Mouse (Mus musculus): ENCODE measurements at regions not wholly inside any gene's neighbourhood (a gene's known extent, or its start where the extent isn't known, plus 50 kb on each side); places are given as distances from the start of the nearest gene placed in this dataset.

- WGBS, result 81% methylated on average over 14 of the region's 14 CpGs
- no peaks in the 10 kb centered on the region; the same call in 1 of the 2 replicates for H3K4me1 ChIP-seq (ENCODE audit: control insufficient read depth, insufficient read depth, low read length)
- H3K9me3 ChIP-seq (replicated peaks; ENCODE audit: control insufficient read depth, low read length), result no peaks in the 10 kb centered on the region
- no peak overlapping the region for H3K27ac ChIP-seq (ENCODE audit: low read length)
- H3K36me3 ChIP-seq (ENCODE audit: control insufficient read depth, insufficient read depth, low read length), result no peaks in the 10 kb centered on the region
- no peak for ATAC-seq (ENCODE audit: insufficient read depth, low FRiP score)
- no peak overlapping the region for H3K4me3 ChIP-seq (replicated peaks; ENCODE audit: low read length)
- H3K9ac ChIP-seq (ENCODE audit: low read length), result no peak overlapping the region
- H3K4me2 ChIP-seq (ENCODE audit: low read depth, low read length), result no peak overlapping the region
- H3K27me3 ChIP-seq (ENCODE audit: control insufficient read depth, insufficient read depth, low read length), result no peaks in the 10 kb centered on the region
Measured at GRCm38 (mm10) chr6:117572006-117572405, 269.0 kb upstream of the Zfp637 start.

DNA sequence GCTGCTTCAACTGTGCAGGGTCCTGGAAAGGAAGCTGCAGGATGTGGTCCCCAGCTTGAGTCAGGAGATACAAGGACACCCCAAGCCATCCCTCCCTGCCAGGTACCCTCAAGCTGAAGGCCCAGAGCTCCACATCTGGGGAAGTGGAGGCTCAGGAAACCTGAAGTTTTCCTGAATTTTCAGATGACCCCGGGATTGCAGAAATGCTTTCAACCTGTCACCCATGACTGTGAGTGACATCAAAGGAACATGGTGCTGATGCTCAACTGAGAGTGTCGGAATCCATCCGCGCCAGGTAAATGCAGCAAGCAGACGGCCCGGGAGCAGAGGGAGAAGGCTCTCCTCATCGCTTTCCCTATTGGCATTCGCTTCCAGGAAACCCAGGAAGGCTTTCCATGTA, 267.6 kb upstream of the Zfp637 start:
- Histone ChIP-seq H3K4me2 (ENCODE audit: low read depth, low read length) (no peak overlapping the region), H3K9ac (ENCODE audit: low read length) (no peak overlapping the region), H3K9me3 (replicated peaks; ENCODE audit: control insufficient read depth, low read length) (no peaks in the 10 kb centered on the region), H3K27ac (ENCODE audit: low read length) (no peak overlapping the region), H3K27me3 (ENCODE audit: control insufficient read depth, insufficient read depth, low read length) (no peaks in the 10 kb centered on the region), H3K4me1 (ENCODE audit: control insufficient read depth, insufficient read depth, low read length) (no peaks in the 10 kb centered on the region; the same call in 1 of the 2 replicates), H3K36me3 (ENCODE audit: control insufficient read depth, insufficient read depth, low read length) (no peaks in the 10 kb centered on the region), H3K4me3 (replicated peaks; ENCODE audit: low read length) (no peak overlapping the region)
- 93% methylated on average over 8 of the region's 8 CpGs for WGBS
- no peak for ATAC-seq (ENCODE audit: insufficient read depth, low FRiP score)

DNA sequence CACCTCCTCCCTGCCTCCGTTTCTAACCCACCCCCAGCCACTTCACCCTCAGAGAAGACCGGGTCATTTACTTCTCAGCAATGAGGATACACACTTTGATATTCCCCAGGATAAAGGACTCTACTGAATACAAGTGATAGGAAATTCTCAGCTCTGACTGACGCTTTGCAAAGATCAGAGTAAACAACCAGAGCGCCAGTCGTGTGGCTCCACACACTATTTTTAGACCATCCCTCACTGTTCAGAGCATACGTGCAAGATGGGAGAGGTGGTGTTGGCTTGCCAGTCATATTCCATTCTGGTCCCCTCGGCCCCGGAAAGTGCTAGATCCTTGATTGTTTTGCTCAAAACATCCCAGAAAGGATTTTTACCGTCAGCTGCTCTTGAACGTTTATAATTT, 266.8 kb upstream of the Zfp637 start:
- Histone ChIP-seq H3K4me3 (replicated peaks; ENCODE audit: low read length) (no peak overlapping the region), H3K4me1 (ENCODE audit: control insufficient read depth, insufficient read depth, low read length) (no peaks in the 10 kb centered on the region; the same call in 1 of the 2 replicates), H3K36me3 (ENCODE audit: control insufficient read depth, insufficient read depth, low read length) (no peaks in the 10 kb centered on the region), H3K27ac (ENCODE audit: low read length) (no peak overlapping the region), H3K9me3 (replicated peaks; ENCODE audit: control insufficient read depth, low read length) (no peaks in the 10 kb centered on the region), H3K4me2 (ENCODE audit: low read depth, low read length) (no peak overlapping the region), H3K27me3 (ENCODE audit: control insufficient read depth, insufficient read depth, low read length) (no peaks in the 10 kb centered on the region), H3K9ac (ENCODE audit: low read length) (no peak overlapping the region)
- 41% methylated on average over 10 of the region's 10 CpGs for WGBS
- no peak for ATAC-seq (ENCODE audit: insufficient read depth, low FRiP score)

GRCm38 (mm10) chr6:117575057-117575456, 265.9 kb upstream of the Zfp637 start:
- ATAC-seq (ENCODE audit: insufficient read depth, low FRiP score), result 0 out of 2 replicates have a peak, but pooled peaks have one; percentile 40
- no peaks in the 10 kb centered on the region for H3K4me1 ChIP-seq (ENCODE audit: control insufficient read depth, insufficient read depth, low read length)
- no peaks in the 10 kb centered on the region for H3K36me3 ChIP-seq (ENCODE audit: control insufficient read depth, insufficient read depth, low read length)
- WGBS, result 77% methylated on average over 5 of the region's 5 CpGs
- no peak overlapping the region for H3K4me2 ChIP-seq (ENCODE audit: low read depth, low read length)
- H3K27me3 ChIP-seq (ENCODE audit: control insufficient read depth, insufficient read depth, low read length), result no peaks in the 10 kb centered on the region
- no peak overlapping the region for H3K4me3 ChIP-seq (replicated peaks; ENCODE audit: low read length)
- H3K9me3 ChIP-seq (replicated peaks; ENCODE audit: control insufficient read depth, low read length), result no peaks in the 10 kb centered on the region
- H3K9ac ChIP-seq (ENCODE audit: low read length), result no peak overlapping the region
- H3K27ac ChIP-seq (ENCODE audit: low read length), result no peak overlapping the region

DNA sequence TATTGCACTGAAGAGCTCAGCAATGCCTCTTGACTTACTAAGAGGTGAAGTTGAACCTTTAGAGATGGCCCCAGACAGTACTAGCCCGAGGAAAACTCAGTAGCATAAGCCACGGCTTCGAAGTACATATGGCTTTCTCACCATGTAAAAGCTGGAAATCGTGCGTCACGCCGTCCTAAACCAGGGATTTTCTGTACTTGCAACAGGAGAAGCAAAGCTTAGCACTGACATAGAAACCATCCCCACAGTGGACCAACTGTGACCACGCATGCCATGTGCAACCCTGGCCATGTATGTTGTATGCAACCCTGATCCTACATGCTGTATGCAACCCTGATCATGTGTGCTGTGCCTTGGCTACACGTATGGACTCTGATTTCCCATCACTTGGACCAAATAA, 265.0 kb upstream of the Zfp637 start:
- Histone ChIP-seq H3K27ac (ENCODE audit: low read length) (no peak overlapping the region), H3K4me3 (replicated peaks; ENCODE audit: low read length) (no peak overlapping the region), H3K9me3 (replicated peaks; ENCODE audit: control insufficient read depth, low read length) (no peaks in the 10 kb centered on the region), H3K27me3 (ENCODE audit: control insufficient read depth, insufficient read depth, low read length) (no peaks in the 10 kb centered on the region), H3K9ac (ENCODE audit: low read length) (no peak overlapping the region), H3K4me1 (ENCODE audit: control insufficient read depth, insufficient read depth, low read length) (no peaks in the 10 kb centered on the region), H3K36me3 (ENCODE audit: control insufficient read depth, insufficient read depth, low read length) (no peaks in the 10 kb centered on the region), H3K4me2 (ENCODE audit: low read depth, low read length) (no peak overlapping the region)
- ATAC-seq (ENCODE audit: insufficient read depth, low FRiP score), result no peak
- WGBS, result 94% methylated on average over 9 of the region's 9 CpGs

DNA sequence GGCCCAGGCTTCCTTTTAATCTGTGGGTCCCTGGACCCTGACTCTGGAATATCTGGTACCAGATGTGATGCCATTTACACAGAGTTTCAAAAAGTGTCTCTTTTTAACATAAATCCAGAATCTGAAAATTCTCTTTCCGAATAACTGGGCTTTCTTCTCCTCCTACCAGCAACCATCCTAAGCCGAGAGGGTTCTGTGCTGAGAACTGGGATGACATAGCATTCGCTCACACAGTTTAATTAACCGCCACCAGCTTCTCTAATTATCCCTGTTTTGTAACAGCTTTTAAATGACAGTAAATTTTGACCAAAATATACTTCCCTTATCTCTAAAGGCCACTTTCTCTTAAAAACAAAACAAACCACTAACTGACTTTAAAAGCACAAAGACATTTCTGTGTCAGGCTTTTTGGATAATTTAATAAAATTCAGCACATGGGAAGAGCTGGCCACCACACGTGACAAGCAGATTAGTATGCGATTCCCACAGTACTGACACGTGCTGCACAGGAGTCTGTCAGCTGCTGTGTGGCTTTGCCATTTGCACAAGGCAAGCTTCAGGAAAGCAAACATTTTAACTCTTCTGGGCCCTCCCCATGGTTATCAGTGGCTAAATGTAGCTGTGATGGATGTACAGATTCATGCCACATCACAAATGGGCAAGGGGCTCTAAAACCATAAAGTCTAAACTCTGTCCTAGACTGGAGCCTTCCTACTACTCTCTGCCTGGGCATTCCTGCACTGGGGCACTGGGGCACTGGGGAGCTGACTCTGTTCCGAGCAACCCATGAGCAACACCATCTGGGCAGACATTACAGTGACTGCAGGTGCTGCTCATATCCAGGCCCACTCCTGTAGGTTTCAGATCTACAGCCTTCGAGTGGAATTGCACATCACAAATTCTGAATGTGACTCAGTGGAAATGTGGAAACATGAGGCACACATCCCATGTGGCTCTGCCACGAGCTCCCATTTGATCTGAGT, 263.1 kb upstream of the Zfp637 start:
- H3K27me3 ChIP-seq (ENCODE audit: control insufficient read depth, insufficient read depth, low read length), result no peaks in the 10 kb centered on the region
- no peak overlapping the region for H3K27ac ChIP-seq (ENCODE audit: low read length)
- ATAC-seq (ENCODE audit: insufficient read depth, low FRiP score), result no peak
- no peak overlapping the region for H3K4me2 ChIP-seq (ENCODE audit: low read depth, low read length)
- no peaks in the 10 kb centered on the region for H3K4me1 ChIP-seq (ENCODE audit: control insufficient read depth, insufficient read depth, low read length)
- H3K36me3 ChIP-seq (ENCODE audit: control insufficient read depth, insufficient read depth, low read length), result no peaks in the 10 kb centered on the region
- 73% methylated on average over 10 of the region's 10 CpGs for WGBS
- no peak overlapping the region for H3K9ac ChIP-seq (ENCODE audit: low read length)
- no peaks in the 10 kb centered on the region for H3K9me3 ChIP-seq (replicated peaks; ENCODE audit: control insufficient read depth, low read length)
- H3K4me3 ChIP-seq (replicated peaks; ENCODE audit: low read length), result no peak overlapping the region

DNA sequence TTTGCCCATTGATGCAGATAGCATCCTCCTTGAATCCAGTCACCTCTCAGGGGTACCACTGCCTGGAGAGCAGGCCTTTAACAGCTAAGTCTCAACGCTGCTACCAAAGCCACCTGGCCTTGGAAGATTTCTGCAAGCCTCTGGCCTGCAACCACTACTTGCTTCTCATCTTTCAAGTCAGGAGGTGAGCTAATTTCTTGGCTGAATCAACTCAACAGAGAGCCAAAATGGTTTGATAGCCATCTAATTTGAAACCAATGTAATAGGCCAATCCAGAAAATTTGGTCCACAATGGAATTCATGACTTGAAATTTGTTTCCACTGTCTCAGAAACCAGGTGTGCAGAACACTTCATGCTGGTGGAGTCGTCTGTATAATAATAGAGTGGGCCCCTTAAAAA, 260.0 kb upstream of the Zfp637 start:
- Histone ChIP-seq H3K27ac (ENCODE audit: low read length) (no peak overlapping the region), H3K27me3 (ENCODE audit: control insufficient read depth, insufficient read depth, low read length) (no peaks in the 10 kb centered on the region), H3K36me3 (ENCODE audit: control insufficient read depth, insufficient read depth, low read length) (no peaks in the 10 kb centered on the region), H3K4me1 (ENCODE audit: control insufficient read depth, insufficient read depth, low read length) (no peaks in the 10 kb centered on the region), H3K9ac (ENCODE audit: low read length) (no peak overlapping the region), H3K4me3 (replicated peaks; ENCODE audit: low read length) (no peak overlapping the region), H3K9me3 (replicated peaks; ENCODE audit: control insufficient read depth, low read length) (no peaks in the 10 kb centered on the region), H3K4me2 (ENCODE audit: low read depth, low read length) (no peak overlapping the region)
- 65% methylated on average over 2 of the region's 2 CpGs for WGBS
- ATAC-seq (ENCODE audit: insufficient read depth, low FRiP score), result no peak

DNA sequence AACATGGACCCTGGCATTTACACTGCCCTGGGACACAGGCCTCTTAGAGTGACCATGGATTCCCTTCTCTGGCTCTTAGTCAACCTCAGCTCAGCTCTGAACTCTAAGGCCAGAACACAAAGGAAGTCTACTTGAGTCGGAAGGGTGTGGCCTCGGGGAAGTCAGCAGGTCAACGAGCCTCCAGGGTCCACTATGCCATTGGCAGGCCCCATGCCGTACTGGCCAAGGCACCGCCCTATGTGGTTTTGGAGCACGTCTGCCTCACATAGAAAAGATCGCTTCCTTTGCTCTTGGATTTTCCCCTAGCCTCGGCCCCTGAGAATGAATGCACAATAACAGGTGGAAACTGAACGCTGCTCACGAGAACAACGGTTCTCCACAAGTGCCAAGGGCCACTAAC, 257.9 kb upstream of the Zfp637 start:
- Histone ChIP-seq H3K4me3 (replicated peaks; ENCODE audit: low read length) (no peak overlapping the region), H3K4me2 (ENCODE audit: low read depth, low read length) (no peak overlapping the region), H3K9ac (ENCODE audit: low read length) (no peak overlapping the region), H3K27me3 (ENCODE audit: control insufficient read depth, insufficient read depth, low read length) (no peaks in the 10 kb centered on the region), H3K9me3 (replicated peaks; ENCODE audit: control insufficient read depth, low read length) (no peaks in the 10 kb centered on the region), H3K4me1 (ENCODE audit: control insufficient read depth, insufficient read depth, low read length) (no peaks in the 10 kb centered on the region), H3K36me3 (ENCODE audit: control insufficient read depth, insufficient read depth, low read length) (no peaks in the 10 kb centered on the region), H3K27ac (ENCODE audit: low read length) (no peak overlapping the region)
- no peak for ATAC-seq (ENCODE audit: insufficient read depth, low FRiP score)
- 90% methylated on average over 11 of the region's 11 CpGs for WGBS

DNA sequence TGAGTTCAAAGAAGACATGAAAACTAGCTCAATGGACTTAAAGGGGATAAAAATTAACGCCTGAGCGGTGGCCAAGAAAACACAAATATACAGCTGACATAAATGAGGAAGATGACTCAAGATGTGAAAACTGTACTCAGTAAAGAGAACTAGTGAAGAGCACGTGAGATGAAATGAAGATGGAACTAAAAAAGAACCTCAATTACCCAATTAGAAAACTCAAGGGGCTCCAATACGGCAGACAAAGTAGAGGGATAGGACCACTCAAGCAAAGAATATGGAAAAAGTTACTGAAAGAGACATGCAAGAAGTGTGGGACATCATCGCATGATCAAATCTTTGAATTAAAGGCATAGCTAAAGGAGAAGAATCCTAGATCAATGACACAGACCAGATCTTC, 256.4 kb upstream of the Zfp637 start:
- Histone ChIP-seq H3K36me3 (ENCODE audit: control insufficient read depth, insufficient read depth, low read length) (no peaks in the 10 kb centered on the region), H3K4me3 (replicated peaks; ENCODE audit: low read length) (no peak overlapping the region)
- WGBS, result 91% methylated on average over 5 of the region's 5 CpGs

More for the DNA sequence above, 256.4 kb upstream of the Zfp637 start:
- no peaks in the 10 kb centered on the region for H3K9me3 ChIP-seq (replicated peaks; ENCODE audit: control insufficient read depth, low read length)
- H3K27me3 ChIP-seq (ENCODE audit: control insufficient read depth, insufficient read depth, low read length), result no peaks in the 10 kb centered on the region
- H3K4me2 ChIP-seq (ENCODE audit: low read depth, low read length), result no peak overlapping the region
- H3K4me1 ChIP-seq (ENCODE audit: control insufficient read depth, insufficient read depth, low read length), result no peaks in the 10 kb centered on the region
- no peak for ATAC-seq (ENCODE audit: insufficient read depth, low FRiP score)
- no peak overlapping the region for H3K27ac ChIP-seq (ENCODE audit: low read length)
- no peak overlapping the region for H3K9ac ChIP-seq (ENCODE audit: low read length)
